26 mouse cellular contexts compared by ENCODE assay signal in the genomic region with DNA sequence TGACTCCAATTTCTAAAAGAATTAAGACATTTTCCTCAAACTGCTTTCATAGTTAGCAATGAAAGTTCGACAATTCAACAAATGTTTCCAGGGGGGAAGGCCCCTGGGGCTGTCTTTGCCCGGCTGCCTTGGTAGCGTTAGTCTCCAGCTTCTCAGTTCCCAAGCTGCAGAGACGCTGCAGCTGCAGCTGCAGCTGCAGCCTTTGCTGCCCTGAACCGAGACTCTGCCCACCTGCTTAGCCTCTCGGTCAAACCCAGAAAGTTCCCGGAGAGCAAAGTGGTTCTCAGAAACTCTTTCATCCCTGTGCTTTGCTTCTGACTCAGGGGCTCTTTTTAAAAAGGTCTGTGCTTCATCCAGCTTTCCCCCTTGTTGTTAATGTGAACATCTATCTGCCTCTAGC. TPM values are rescaled to one million over a fixed set of nuclear protein-coding genes. Genes with fewer than 3 reads are reported as not detected.
"Had no signal": no experiment of that assay in that cellular context is flagged by ENCODE, and none has a peak within 500 bp of the region (broad histone marks: within the 10 kb centered on the region; RNA-seq: fewer than 3 reads in every experiment).

No protein-coding gene starts in this region.

- DNase-seq: gastrocnemius, postnatal 14 days; gastrocnemius, postnatal 36 days; heart, adult 18-20 months; heart, postnatal 14 days; heart, postnatal 36 days; kidney, adult 11 months; kidney, adult 2 months; kidney, adult 9 months; kidney, postnatal 14 days; kidney, postnatal 36 days; layer of hippocampus, adult 9-11 months; layer of hippocampus, postnatal 36 days had no signal

- ATAC-seq: hindbrain, postnatal 0 days; intestine, embryonic 15.5 days; liver, embryonic 12.5 days had no signal

- H3K9me3 ChIP-seq: heart, embryonic 13.5 days; heart, embryonic 15.5 days; hindbrain, embryonic 13.5 days; hindbrain, embryonic 15.5 days; intestine, embryonic 15.5 days; kidney, embryonic 15.5 days; limb, embryonic 13.5 days; limb, embryonic 15.5 days; liver, embryonic 12.5 days had no signal

- H3K4me2 ChIP-seq: heart, embryonic 11.5 days; heart, embryonic 13.5 days; heart, embryonic 15.5 days; hindbrain, embryonic 13.5 days; hindbrain, embryonic 15.5 days; intestine, embryonic 15.5 days; kidney, embryonic 15.5 days; limb, embryonic 13.5 days; limb, embryonic 15.5 days; liver, embryonic 12.5 days had no signal

- H3K27me3 ChIP-seq: heart, embryonic 13.5 days; heart, embryonic 15.5 days; hindbrain, embryonic 13.5 days; hindbrain, embryonic 15.5 days; intestine, embryonic 15.5 days; kidney, embryonic 15.5 days; limb, embryonic 13.5 days; limb, embryonic 15.5 days; liver, embryonic 12.5 days had no signal

- H3K27ac ChIP-seq: heart, embryonic 13.5 days; heart, embryonic 15.5 days; hindbrain, embryonic 13.5 days; hindbrain, embryonic 15.5 days; hindbrain, postnatal 0 days; intestine, embryonic 15.5 days; kidney, embryonic 15.5 days; kidney, postnatal 0 days; limb, embryonic 13.5 days; limb, embryonic 15.5 days; liver, embryonic 12.5 days; liver, embryonic 14.5 days had no signal

- H3K4me3 ChIP-seq: heart, embryonic 13.5 days; heart, embryonic 15.5 days; hindbrain, embryonic 13.5 days; hindbrain, embryonic 15.5 days; intestine, embryonic 15.5 days; kidney, embryonic 15.5 days; limb, embryonic 13.5 days; limb, embryonic 15.5 days; liver, embryonic 12.5 days had no signal

- H3K36me3 ChIP-seq: heart, embryonic 15.5 days; hindbrain, embryonic 13.5 days; hindbrain, embryonic 15.5 days; intestine, embryonic 15.5 days; kidney, embryonic 15.5 days had no signal

- H3K9ac ChIP-seq: heart, embryonic 13.5 days; heart, embryonic 15.5 days; hindbrain, embryonic 13.5 days; hindbrain, embryonic 15.5 days; intestine, embryonic 15.5 days; kidney, embryonic 15.5 days; limb, embryonic 13.5 days; limb, embryonic 15.5 days; liver, embryonic 12.5 days; liver, embryonic 14.5 days had no signal

RNA-seq across cellular contexts. Expression of gene Syt15, which starts 12.9 kb away (rescaled TPM):
- total RNA-seq: hematopoietic stem cell, adult 5-6 weeks had no signal
